Comparison of ENCODE assay signal across 25 mouse cellular contexts in genomic region chr6:118735145-118735544, GRCm38 (mm10).
"Had no signal": no experiment of that assay in that cellular context is flagged by ENCODE, and none has a peak within 500 bp of the region (broad histone marks: within the 10 kb centered on the region; RNA-seq: fewer than 3 reads in every experiment).

No protein-coding gene starts in this region.

- H3K4me3 ChIP-seq: intestine, embryonic 15.5 days; kidney, embryonic 15.5 days; left cerebral cortex, adult 2 months; limb, embryonic 12.5 days; limb, embryonic 15.5 days; midbrain, embryonic 10.5 days; midbrain, embryonic 13.5 days; myocyte; neural tube, embryonic 13.5 days; stomach, embryonic 15.5 days had no signal

- ATAC-seq: intestine, embryonic 15.5 days; midbrain, embryonic 13.5 days; midbrain, embryonic 16.5 days had no signal

- H3K4me1 ChIP-seq: intestine, embryonic 15.5 days; kidney, embryonic 15.5 days; limb, embryonic 12.5 days; limb, embryonic 15.5 days; midbrain, embryonic 10.5 days; midbrain, embryonic 13.5 days; neural tube, embryonic 13.5 days; stomach, embryonic 15.5 days had no signal

- H3K9me3 ChIP-seq: intestine, embryonic 15.5 days; kidney, embryonic 15.5 days; limb, embryonic 12.5 days; limb, embryonic 15.5 days; midbrain, embryonic 10.5 days; stomach, embryonic 15.5 days had no signal

- H3K27me3 ChIP-seq: intestine, embryonic 15.5 days; kidney, embryonic 15.5 days; limb, embryonic 12.5 days; limb, embryonic 15.5 days; midbrain, embryonic 13.5 days; neural tube, embryonic 13.5 days; stomach, embryonic 15.5 days had no signal

- H3K9ac ChIP-seq: intestine, embryonic 15.5 days; kidney, embryonic 15.5 days; limb, embryonic 12.5 days; limb, embryonic 15.5 days; midbrain, embryonic 13.5 days; neural tube, embryonic 13.5 days; stomach, embryonic 15.5 days had no signal

- H3K4me2 ChIP-seq: intestine, embryonic 15.5 days; kidney, embryonic 15.5 days; limb, embryonic 12.5 days; limb, embryonic 15.5 days; midbrain, embryonic 13.5 days; neural tube, embryonic 13.5 days; stomach, embryonic 15.5 days had no signal

- DNase-seq: kidney, adult 11 months; kidney, adult 8-10 months; kidney, postnatal 10 days; kidney, postnatal 36 days; layer of hippocampus, postnatal 36 days; left cerebral cortex, postnatal 4 days; lung, adult 2 months; lung, postnatal 14 days; lung, postnatal 4 days; right cerebral cortex, adult 18-20 months; right cerebral cortex, postnatal 14 days; right cerebral cortex, postnatal 4 days; spleen, adult 18-20 months; thymus, postnatal 25 days had no signal

- H3K36me3 ChIP-seq: intestine, embryonic 15.5 days; kidney, embryonic 15.5 days; midbrain, embryonic 10.5 days; stomach, embryonic 15.5 days had no signal

- H3K27ac ChIP-seq: intestine, embryonic 15.5 days; kidney, embryonic 15.5 days; left cerebral cortex, adult 2 months; limb, embryonic 12.5 days; limb, embryonic 15.5 days; midbrain, embryonic 10.5 days; midbrain, embryonic 13.5 days; neural tube, embryonic 13.5 days; stomach, embryonic 15.5 days had no signal
